Comparison of ENCODE assay signal across 10 mouse cellular contexts in the genomic region with DNA sequence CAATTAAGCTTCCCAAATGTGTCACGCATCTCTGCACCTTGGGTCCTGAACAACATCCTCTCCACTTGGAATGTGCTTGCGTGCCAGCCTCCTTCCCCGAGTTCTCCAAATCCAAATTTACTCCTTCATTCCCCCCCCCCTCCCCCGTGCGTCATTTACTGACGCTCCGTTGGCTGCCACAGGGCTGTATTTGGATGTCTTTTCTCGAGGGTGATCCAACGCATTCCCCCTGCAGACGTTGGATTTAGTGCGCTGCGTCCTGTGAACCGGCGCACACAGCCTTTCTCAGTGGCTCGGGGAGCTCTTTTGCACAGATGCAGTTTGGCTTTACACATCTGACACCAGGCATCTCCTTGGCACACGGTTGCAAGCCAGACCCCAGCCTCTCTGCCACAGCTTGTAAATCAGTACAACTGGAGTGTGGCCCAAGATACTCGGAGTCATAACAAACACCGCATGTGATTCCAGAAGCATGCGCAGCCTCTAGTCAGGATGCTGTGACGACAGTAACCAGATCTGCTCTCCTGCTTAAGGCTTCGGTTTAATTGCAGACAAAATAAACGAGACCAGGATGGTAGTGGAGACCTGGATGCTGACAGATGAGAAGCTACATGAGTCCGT. TPM values are rescaled to one million over a fixed set of nuclear protein-coding genes. Genes with fewer than 3 reads are reported as not detected.
A peak's percentile ranks its signal among the peaks of the same experiment; 100 is the strongest.
DNase-seq lines count a peak whose midpoint lies in the region; ATAC-seq and TF ChIP-seq lines count a peak whose summit lies in the region.
"Had no signal": no experiment of that assay in that cellular context is flagged by ENCODE, and none has a peak within 500 bp of the region (broad histone marks: within the 10 kb centered on the region; RNA-seq: fewer than 3 reads in every experiment).

No protein-coding gene starts in this region.

- peak overlapping the region; percentile 68 for H3K27ac ChIP-seq in kidney, embryonic 15.5 days
- peak overlapping the region; percentile 77 for H3K27ac ChIP-seq in hindbrain, embryonic 14.5 days
- peak overlapping the region; percentile 85 for H3K27ac ChIP-seq in limb, embryonic 14.5 days (replicated peaks; ENCODE audit: low read depth, low read length)

- H3K36me3 ChIP-seq in kidney, embryonic 15.5 days: no peaks in the 10 kb centered on the region; the same call in 1 of the 2 replicates
- H3K36me3 ChIP-seq in hindbrain, embryonic 14.5 days (replicated peaks; ENCODE audit: control insufficient read depth, insufficient read depth): no peaks in the 10 kb centered on the region
- H3K36me3 ChIP-seq in limb, embryonic 14.5 days (ENCODE audit: control insufficient read depth, insufficient read depth, low read length): no peaks in the 10 kb centered on the region

- TF ChIP-seq POLR2A in limb, embryonic 14.5 days (IDR thresholded peaks at IDR 0.05; ENCODE audit: borderline replicate concordance, extremely low read depth, insufficient read depth, insufficient read length): no peak

- WGBS in kidney, embryonic 15.5 days: 6% methylated on average over 23 of the region's 23 CpGs
- 9% methylated on average over 23 of the region's 23 CpGs for WGBS in hindbrain, embryonic 14.5 days
- 9% methylated on average over 23 of the region's 23 CpGs for WGBS in limb, embryonic 14.5 days

- H3K4me1 ChIP-seq in kidney, embryonic 15.5 days: peaks cover 23% of the 10 kb centered on the region
- H3K4me1 ChIP-seq in hindbrain, embryonic 14.5 days (replicated peaks; ENCODE audit: control insufficient read depth, insufficient read depth, low read length): 0 out of 2 replicates have a peak, but pooled peaks cover 15% of the 10 kb centered on the region
- peaks cover 30% of the 10 kb centered on the region for H3K4me1 ChIP-seq in limb, embryonic 14.5 days (ENCODE audit: control insufficient read depth, insufficient read depth, low read length)

- no peaks in the 10 kb centered on the region for H3K27me3 ChIP-seq in kidney, embryonic 15.5 days
- H3K27me3 ChIP-seq in hindbrain, embryonic 14.5 days (ENCODE audit: control insufficient read depth, insufficient read depth, low read length): no peaks in the 10 kb centered on the region
- H3K27me3 ChIP-seq in limb, embryonic 14.5 days (ENCODE audit: control insufficient read depth, insufficient read depth, low read length): no peaks in the 10 kb centered on the region

- DNase-seq in kidney, adult 8-10 months: no peak
- peak; percentile 46 to 50 for DNase-seq in cerebellum, postnatal 25 days
- peak; percentile 53 for DNase-seq in gastrocnemius, adult 18-20 months (ENCODE audit: low spot score)
- peak; percentile 67 for DNase-seq in hindbrain, embryonic 14.5 days (ENCODE audit: low spot score)
- peak; percentile 81 for DNase-seq in limb, embryonic 14.5 days (ENCODE audit: low spot score)
- peak; percentile 60 to 73 for DNase-seq in right cerebral cortex, postnatal 10 days (ENCODE audit: low spot score in 2 of 2)

- peak overlapping the region; percentile 31 for H3K9ac ChIP-seq in kidney, embryonic 15.5 days
- H3K9ac ChIP-seq in hindbrain, embryonic 14.5 days: peak overlapping the region; percentile 55
- peak overlapping the region; percentile 42 for H3K9ac ChIP-seq in limb, embryonic 14.5 days (ENCODE audit: low read depth, low read length, severe bottlenecking)

- peak; percentile 65 for ATAC-seq in kidney, embryonic 15.5 days (replicated peaks; ENCODE audit: low FRiP score)
- ATAC-seq in hindbrain, embryonic 14.5 days (ENCODE audit: low FRiP score): peak; percentile 89
- peak; percentile 85 for ATAC-seq in limb, embryonic 14.5 days (ENCODE audit: low FRiP score, low read depth)
- no peak for ATAC-seq in erythroid progenitor cell, adult 5-6 weeks (replicated peaks; ENCODE audit: low FRiP score, poor library complexity, severe bottlenecking)

- peak overlapping the region; percentile 67 for H3K4me2 ChIP-seq in kidney, embryonic 15.5 days
- peak overlapping the region; percentile 62 for H3K4me2 ChIP-seq in hindbrain, embryonic 14.5 days (replicated peaks)
- H3K4me2 ChIP-seq in limb, embryonic 14.5 days (replicated peaks; ENCODE audit: low read depth, low read length, severe bottlenecking): peak overlapping the region; percentile 61

- peak overlapping the region; percentile 31 for H3K4me3 ChIP-seq in kidney, embryonic 15.5 days (replicated peaks)
- peak overlapping the region; percentile 26 for H3K4me3 ChIP-seq in hindbrain, embryonic 14.5 days (replicated peaks; ENCODE audit: low read length)
- peak overlapping the region; percentile 25 for H3K4me3 ChIP-seq in limb, embryonic 14.5 days (replicated peaks; ENCODE audit: low read length)

- no peaks in the 10 kb centered on the region for H3K9me3 ChIP-seq in kidney, embryonic 15.5 days (replicated peaks)
- H3K9me3 ChIP-seq in hindbrain, embryonic 14.5 days (ENCODE audit: control insufficient read depth, low read length): no peaks in the 10 kb centered on the region
- H3K9me3 ChIP-seq in limb, embryonic 14.5 days (ENCODE audit: control insufficient read depth, low read length): no peaks in the 10 kb centered on the region

RNA-seq across cellular contexts. Expression of a gene that starts 43.4 kb away (rescaled TPM):
- polyA plus RNA-seq in kidney, embryonic 15.5 days (2015; fragmentation: Nextera tagmentation; extraction: Ambion mirVana): 4.6 and 5.5 TPM in 2 replicates
- total RNA-seq in gastrocnemius, adult 18-20 months (2021): not detected
- polyA plus RNA-seq in hindbrain, embryonic 14.5 days (2014; fragmentation: Nextera tagmentation; extraction: Ambion mirVana): 0.37 TPM in 1 of 2 replicates, not detected in the other
- polyA plus RNA-seq in limb, embryonic 14.5 days (2012; rRNA removed): 0.17 and 0.26 TPM in 2 replicates
- polyA plus RNA-seq in limb, embryonic 14.5 days (2014; fragmentation: Nextera tagmentation; extraction: Ambion mirVana): 0.99 and 1.4 TPM in 2 replicates
- total RNA-seq in erythroid progenitor cell, adult 5-6 weeks (2015; ENCODE audit: low replicate concordance): not detected in 2 replicates
- total RNA-seq in erythroid progenitor cell, adult 5-6 weeks (2017; ENCODE audit: low replicate concordance): not detected in 2 replicates
- polyA plus RNA-seq: C2C12; frontal cortex, adult 2 months had no signal

Comparison
In these comparisons a context has a peak if more than half of its experiments do, and no peak if none do; other contexts are left out.
1. DNase-seq: peak in cerebellum, postnatal 25 days (2 of 2), gastrocnemius, adult 18-20 months (single experiment), hindbrain, embryonic 14.5 days (single experiment), limb, embryonic 14.5 days (single experiment) and right cerebral cortex, postnatal 10 days (2 of 2); none in kidney, adult 8-10 months (0 of 2).
2. Peak in every context shown above with its lines, with median percentiles within 50 percentile points of each other: H3K27ac ChIP-seq, H3K4me2 ChIP-seq, H3K4me3 ChIP-seq and H3K9ac ChIP-seq.